Comparison of ENCODE assay signal across 21 mouse cellular contexts in the genomic region with DNA sequence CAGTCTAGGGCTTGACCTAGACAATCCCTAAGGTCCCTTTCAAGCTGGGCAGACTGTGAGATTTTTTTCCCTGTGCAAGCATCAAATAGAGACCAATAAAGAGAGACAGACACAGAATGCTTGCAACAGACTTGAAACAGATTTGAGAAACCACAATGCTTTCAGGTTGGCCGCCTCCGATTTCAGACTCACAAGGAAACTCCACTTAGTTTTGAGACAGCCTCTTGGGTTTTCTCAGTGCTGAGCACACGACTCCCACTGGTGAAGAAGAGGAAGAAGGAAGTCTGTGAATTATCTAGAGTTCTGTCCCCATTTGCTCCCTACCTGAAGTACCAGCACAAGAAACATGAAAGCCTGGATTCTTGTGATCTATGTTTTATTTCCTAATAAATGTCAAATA.
"Had no signal": no experiment of that assay in that cellular context is flagged by ENCODE, and none has a peak within 500 bp of the region (broad histone marks: within the 10 kb centered on the region; RNA-seq: fewer than 3 reads in every experiment).

No protein-coding gene starts in this region.

- H3K4me1 ChIP-seq: limb, embryonic 12.5 days; limb, embryonic 15.5 days; midbrain, embryonic 12.5 days; midbrain, embryonic 15.5 days; neural tube, embryonic 12.5 days had no signal

- H3K36me3 ChIP-seq: limb, embryonic 12.5 days; limb, embryonic 15.5 days; midbrain, embryonic 12.5 days; midbrain, embryonic 15.5 days; neural tube, embryonic 12.5 days; neural tube, embryonic 15.5 days had no signal

- DNase-seq: kidney, adult 9 months; kidney, postnatal 25 days; left cerebral cortex, postnatal 4 days; liver, postnatal 0 days; lung, embryonic 14.5 days; lung, postnatal 4 days; right cerebral cortex, adult 18-20 months; right cerebral cortex, postnatal 14 days; right cerebral cortex, postnatal 4 days; thymus, adult 2 months; thymus, postnatal 25 days had no signal

- H3K9ac ChIP-seq: limb, embryonic 12.5 days; limb, embryonic 15.5 days; liver, embryonic 14.5 days; liver, postnatal 0 days; lung, embryonic 14.5 days; midbrain, embryonic 12.5 days; midbrain, embryonic 15.5 days; neural tube, embryonic 12.5 days; neural tube, embryonic 15.5 days had no signal

- ATAC-seq: liver, postnatal 0 days; lung, postnatal 0 days; midbrain, embryonic 15.5 days had no signal

- H3K4me2 ChIP-seq: limb, embryonic 12.5 days; limb, embryonic 15.5 days; liver, embryonic 11.5 days; lung, embryonic 14.5 days; midbrain, embryonic 12.5 days; midbrain, embryonic 15.5 days; neural tube, embryonic 12.5 days; neural tube, embryonic 15.5 days had no signal

- H3K4me3 ChIP-seq: limb, embryonic 12.5 days; limb, embryonic 15.5 days; midbrain, embryonic 12.5 days; midbrain, embryonic 15.5 days; neural tube, embryonic 12.5 days; neural tube, embryonic 15.5 days had no signal

- H3K27me3 ChIP-seq: limb, embryonic 12.5 days; limb, embryonic 15.5 days; midbrain, embryonic 12.5 days; midbrain, embryonic 15.5 days; neural tube, embryonic 12.5 days; neural tube, embryonic 15.5 days had no signal

- H3K9me3 ChIP-seq: limb, embryonic 12.5 days; limb, embryonic 15.5 days; midbrain, embryonic 12.5 days; midbrain, embryonic 15.5 days; neural tube, embryonic 12.5 days; neural tube, embryonic 15.5 days had no signal

- H3K27ac ChIP-seq: limb, embryonic 12.5 days; limb, embryonic 15.5 days; liver, embryonic 14.5 days; midbrain, embryonic 12.5 days; midbrain, embryonic 15.5 days; neural tube, embryonic 12.5 days; neural tube, embryonic 15.5 days; stomach, postnatal 0 days had no signal
